Mouse (Mus musculus) erythroblast, adult 5-6 weeks (primary cell): Measurements from ENCODE around the gene Gm28308. TPM values are rescaled to one million over a fixed set of nuclear protein-coding genes. Genes with fewer than 3 reads are reported as not detected.

Source experiments
- ATAC-seq: replicated peaks from 2 replicates; pipeline ENCODE4 v1.8.0; 2016; ENCODE audit warnings: moderate number of reproducible peaks, mild to moderate bottlenecking, moderate TSS enrichment, inconsistent platforms; ENCODE audit not compliant: poor library complexity, low FRiP score, severe bottlenecking
- total RNA-seq, 2 experiments: library from RNA; stranded (forward) in 1 of 2; stranded (reverse) in 1 of 2; fragments of 150-400 nt in 1 of 2; fragments of 200-764, 138-1000 nt in 1 of 2; gene quantifications; 2 replicates each; pipeline versions ENCODE4 v1.2.3 to v1.2.4; 2015 to 2017; ENCODE audit warnings: low replicate concordance in 2 of 2

Gm28308 gene
- total RNA-seq (2015; ENCODE audit: low replicate concordance), result not detected in 2 replicates
- total RNA-seq (2017; ENCODE audit: low replicate concordance), result not detected in 2 replicates

DNA sequence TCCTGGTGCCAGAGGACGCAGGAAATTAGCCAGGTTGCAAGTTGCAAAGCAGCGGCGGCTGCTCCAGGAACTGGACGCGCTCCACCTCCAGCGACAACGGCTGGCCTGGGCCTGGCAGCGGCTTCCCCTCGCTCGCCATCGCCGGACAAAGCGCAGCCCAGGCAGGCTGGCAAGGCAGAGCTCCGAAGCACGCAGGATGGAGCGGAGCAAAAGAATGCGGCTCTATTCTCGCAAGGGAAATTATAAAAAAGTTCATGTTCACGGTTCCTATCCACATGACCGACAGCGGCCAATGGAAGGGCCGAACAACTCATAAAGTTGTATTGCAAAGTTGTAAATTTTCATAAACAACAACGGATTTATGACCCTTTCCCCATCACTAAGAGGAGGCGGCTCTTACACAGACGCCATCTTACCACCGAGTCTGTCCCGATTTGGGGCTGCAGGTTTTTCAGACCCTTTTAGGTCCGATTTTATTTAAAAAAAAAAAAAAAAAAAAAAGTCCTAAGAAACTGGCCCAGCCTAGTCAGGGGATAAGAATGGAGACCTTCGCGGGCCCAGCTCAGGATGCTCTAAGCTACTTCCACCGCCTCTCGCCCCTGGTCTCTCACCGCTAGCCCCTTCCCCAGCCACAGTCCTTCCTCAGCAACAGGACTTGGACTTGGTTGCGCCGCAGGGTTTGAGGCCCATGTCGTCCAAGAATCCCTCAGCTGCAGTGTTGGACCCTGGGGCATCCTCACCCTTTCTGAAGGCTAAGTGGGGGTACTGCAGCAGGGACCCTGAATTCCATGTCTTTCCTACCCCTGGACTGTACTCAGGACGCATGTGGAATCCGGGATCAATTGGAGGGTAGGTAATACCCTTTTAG is at the start of gene Gm28308, which contains the start of gene Hoxa3:
Gene Gm28308 (minus strand): TSS at position 221 of the 868 bp plus-strand sequence.
Gene Hoxa3 (minus strand): TSS at position 218 of the 868 bp plus-strand sequence.
- ATAC-seq, result no peak

- ATAC-seq, result no peak
Observed at GRCm38 (mm10) chr6:52262463-52263320, 49.6 kb upstream of the Gm28308 start.

DNA sequence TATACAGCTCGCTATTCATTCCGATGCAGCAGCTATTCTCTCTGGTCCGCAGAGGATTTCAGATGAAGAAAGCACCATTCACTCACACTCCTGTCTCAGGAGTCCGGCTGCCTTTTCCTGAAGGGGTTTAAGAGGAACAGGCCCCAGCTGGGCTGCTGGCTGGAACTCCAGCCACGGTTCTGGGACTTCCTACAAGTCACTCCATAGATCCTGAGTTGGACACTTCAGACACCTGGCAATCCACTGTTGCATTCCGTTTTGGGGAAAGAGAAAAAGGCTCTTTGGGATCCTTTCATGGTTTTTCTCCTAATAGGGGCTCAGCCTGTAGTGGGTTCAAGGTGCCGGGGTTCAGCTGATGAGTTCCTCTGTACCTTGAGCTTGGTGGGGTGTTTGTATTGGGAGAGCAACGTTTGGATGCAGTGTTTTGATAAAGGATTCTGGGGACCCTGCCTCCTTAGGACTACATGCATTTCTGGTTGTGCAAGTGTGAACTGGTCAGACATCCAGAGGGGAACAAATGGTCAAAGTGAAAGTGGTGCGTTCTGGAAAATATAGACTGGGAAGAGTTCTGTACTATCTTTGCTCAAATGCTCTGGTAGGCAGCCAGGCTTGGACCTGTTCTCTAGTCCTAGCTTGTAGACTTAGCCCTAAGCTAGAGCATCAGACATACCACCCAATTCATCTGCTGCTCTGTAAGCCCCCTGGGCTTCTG is 48.8 kb upstream of the Gm28308 start:
- ATAC-seq, result no peak

DNA sequence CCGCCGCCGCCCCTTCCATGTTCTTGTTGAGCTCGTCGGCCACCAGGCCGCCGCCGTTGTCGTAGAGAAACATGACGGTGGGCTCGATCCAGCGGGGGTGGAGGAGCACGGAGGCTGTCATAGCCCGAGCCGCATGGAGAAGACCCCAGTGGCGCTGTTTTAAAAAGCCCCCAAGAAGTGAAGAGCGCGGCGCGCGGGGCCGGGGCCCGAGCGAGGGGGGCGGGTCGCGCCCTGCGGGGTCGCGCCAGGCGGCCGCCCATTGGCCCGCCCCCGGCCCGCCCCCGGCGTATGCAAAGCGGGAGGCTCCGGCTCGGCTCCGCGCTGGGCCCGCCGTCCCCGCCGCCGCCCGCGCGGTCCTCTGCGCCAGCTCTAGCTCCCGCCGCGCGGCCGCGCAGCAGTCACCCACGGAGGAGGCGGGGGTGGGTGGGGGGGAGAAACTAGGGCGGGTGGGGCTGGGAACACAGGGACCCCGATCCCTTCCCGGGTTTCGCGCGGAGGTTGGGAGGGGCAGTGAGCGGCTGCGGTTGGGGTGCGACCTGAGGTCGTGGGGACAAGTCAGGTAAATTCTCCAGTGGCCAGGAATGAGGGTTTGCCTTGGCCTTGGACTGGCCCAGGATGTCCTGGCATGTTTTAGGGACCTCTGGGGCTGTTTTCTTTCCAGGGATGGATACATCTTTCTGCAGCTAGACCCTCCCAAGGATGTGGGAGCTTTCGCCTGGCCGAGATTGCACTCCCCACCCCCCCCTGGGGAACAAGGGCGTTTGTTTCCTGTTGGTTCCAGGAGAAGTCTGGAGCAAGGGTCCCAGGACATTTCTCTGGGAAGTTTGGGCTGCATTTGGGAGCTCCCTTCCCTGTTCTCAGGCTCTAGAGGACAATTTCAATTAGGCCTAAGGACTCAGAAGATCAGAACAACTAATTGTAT is 47.8 kb upstream of the Gm28308 start, which contains the start of gene Hoxa13:
Gene Hoxa13 (minus strand): TSS at position 227 of the 922 bp plus-strand sequence.
- no peak for ATAC-seq

DNA sequence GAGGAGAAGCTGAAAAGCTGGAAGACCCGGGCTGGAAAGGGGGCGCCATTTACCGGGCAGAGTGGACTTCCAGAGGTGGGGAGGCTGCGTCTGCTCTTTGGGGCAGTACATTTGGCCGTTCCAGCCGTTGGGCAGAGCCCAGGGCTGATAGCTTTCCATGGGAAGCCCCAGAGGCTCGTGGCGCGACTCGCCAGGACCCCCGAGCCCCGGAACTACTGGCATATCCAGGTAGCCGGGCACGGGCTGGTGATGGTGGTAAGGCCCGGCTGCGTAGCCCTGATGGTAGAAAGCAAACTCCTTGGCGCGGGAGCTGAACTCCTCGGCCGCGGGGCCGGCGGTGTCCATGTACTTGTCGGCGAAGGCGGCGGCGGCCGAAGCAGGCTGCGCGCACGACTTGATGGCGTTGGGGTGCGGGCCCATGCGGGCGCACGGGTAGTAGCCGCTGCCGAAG is 46.7 kb upstream of the Gm28308 start:
- ATAC-seq, result no peak

- ATAC-seq, result no peak
Observed at GRCm38 (mm10) chr6:52259081-52259790, 46.1 kb upstream of the Gm28308 start.

DNA sequence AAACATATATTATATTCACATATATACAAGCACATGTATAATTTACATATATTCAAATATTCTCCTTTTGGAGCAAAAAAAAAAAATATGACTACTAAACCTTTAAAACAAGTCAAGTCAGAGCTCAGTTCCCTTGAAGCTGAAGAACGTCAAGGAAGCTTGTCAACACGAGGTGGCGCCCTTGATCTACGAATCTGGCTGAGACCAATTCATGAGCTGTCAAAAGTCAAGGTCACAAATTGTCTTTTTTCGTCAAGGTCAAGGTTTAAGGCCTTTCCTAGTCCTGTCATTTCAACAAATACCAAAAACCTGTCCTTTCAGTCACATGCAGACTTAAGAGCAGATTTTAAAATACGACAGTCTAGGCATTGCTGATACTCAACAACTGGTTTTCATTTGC is 43.8 kb upstream of the Gm28308 start:
- ATAC-seq, result no peak

- ATAC-seq, result no peak
Observed at GRCm38 (mm10) chr6:52253511-52254500, 40.7 kb upstream of the Gm28308 start.

DNA sequence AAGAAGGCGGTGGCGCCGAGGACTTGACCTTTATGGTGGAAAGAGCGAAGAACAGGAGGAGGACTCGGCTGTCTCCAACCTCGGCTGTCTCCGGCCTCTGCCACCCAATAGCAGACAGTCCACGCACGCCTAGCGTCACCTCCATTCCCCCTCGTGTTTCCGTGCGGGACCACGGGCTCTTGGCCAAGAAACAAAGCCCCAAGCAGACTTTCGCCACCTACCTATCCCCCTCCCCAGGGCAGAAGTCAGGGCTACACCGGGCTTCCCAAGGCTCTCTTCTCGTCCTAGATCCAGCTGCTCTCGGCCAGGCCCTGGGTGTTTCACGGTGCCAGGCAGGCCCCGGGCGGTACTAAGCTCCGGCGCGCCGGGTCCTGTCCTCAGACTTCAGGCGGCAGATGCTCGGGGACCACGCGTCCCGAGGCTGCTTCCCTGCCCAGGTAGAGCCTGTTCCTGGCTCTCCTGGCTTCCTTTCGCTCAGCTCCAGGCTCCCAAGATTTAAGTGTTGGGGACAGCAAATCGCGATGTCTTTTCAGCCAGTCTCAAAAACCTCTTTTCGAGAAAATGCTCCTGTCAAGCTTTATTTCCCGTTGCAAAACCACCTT is 39.7 kb upstream of the Gm28308 start:
- ATAC-seq, result no peak

- no peak for ATAC-seq
Observed at GRCm38 (mm10) chr6:52252016-52252774, 39.1 kb upstream of the Gm28308 start.

- no peak for ATAC-seq
Observed at GRCm38 (mm10) chr6:52251177-52251879, 38.2 kb upstream of the Gm28308 start.

DNA sequence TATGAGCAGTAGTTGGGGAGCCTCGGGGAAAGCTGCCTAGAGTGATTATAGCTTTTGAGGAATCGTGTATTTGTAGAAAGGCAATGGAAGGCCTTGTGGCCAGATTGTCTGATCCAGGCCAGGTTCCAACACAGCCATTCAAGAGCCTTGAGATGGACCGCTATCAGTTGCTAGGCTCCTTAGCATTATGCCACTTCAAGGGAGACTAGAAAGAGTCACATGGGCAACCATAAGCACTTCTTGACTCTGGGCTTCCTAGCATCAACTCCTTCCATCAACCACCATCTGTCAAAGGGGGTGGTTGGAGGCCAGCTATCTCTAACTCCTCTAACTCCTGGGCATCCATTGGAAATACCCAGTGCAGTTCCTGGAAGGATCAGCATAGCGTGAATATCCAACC is 36.7 kb upstream of the Gm28308 start:
- no peak for ATAC-seq

DNA sequence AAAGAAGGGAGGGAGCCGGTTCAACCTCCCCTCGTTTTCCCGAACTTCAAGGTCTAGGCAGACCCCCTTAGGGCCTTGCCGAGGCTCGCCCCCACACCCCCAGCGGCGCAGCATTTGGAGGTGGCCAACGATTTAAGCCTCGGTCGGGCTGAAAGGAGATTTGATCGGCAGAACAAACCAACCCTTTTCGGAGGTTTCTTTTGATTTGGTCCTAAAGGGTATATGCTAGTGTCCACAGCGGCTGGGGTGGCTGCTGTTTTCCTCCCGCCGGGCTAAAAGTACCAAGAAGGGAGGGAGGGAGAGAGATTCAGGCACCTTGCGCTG is 36.2 kb upstream of the Gm28308 start:
- no peak for ATAC-seq

GRCm38 (mm10) chr6:52248638-52249414 is 35.7 kb upstream of the Gm28308 start:
- no peak for ATAC-seq
